7 mouse cellular contexts compared by ENCODE assay signal in the genomic region with DNA sequence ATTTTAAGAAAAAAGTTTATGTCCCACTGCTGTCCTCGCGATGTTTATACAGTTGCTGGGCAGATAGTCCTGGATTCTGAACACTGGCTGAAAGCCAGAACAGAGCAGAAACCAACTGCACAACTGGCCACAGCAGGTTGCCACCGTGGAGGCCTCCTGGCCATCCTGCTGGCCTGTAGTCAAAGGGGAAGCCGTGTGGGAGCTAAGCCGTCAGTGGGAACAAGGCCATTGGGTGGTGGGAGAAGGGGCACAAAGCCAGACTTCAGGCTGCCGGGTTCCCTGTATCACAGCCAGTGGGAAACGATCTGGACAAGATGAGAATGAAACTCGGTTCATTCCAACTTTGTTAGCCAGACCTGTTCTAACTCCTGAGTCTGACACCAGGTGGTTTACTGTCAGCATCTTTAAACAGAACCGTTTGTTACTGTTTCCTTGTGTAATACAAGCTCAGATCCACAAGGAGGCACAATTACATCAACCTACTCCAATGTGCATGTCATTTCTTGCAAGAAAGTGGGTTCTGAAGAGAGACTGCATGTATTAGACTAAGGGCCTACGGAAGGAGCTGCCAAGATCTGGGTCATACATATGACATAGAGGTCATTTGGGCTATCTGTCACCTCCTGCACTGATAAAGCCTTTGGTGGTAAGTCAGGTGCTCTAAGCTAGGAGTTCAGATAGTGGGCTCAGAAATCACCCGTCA. TPM values are rescaled to one million over a fixed set of nuclear protein-coding genes. Genes with fewer than 3 reads are reported as not detected.
DNase-seq lines count a peak whose midpoint lies in the region; ATAC-seq lines count a peak whose summit lies in the region.

No protein-coding gene starts in this region.

- H3K9me3 ChIP-seq in liver, embryonic 16.5 days (replicated peaks; ENCODE audit: control insufficient read depth, low read length), result no peaks in the 10 kb centered on the region

- H3K27me3 ChIP-seq in liver, embryonic 16.5 days (ENCODE audit: control insufficient read depth, insufficient read depth, low read depth, low read length), result no peaks in the 10 kb centered on the region

- H3K4me2 ChIP-seq in liver, embryonic 16.5 days (ENCODE audit: low read depth, low read length), result peak overlapping the region; percentile 34; the same call in 1 of the 2 replicates

- 46% methylated on average over 11 of the region's 11 CpGs for WGBS in liver, embryonic 16.5 days (ENCODE audit: insufficient replicate concordance)

- no peak overlapping the region for H3K4me3 ChIP-seq in liver, embryonic 16.5 days (ENCODE audit: low read depth, low read length)

- H3K27ac ChIP-seq in liver, embryonic 16.5 days (ENCODE audit: low read length), result no peak overlapping the region

- no peaks in the 10 kb centered on the region for H3K36me3 ChIP-seq in liver, embryonic 16.5 days (ENCODE audit: control insufficient read depth, insufficient read depth)

- no peak overlapping the region for H3K9ac ChIP-seq in liver, embryonic 16.5 days (ENCODE audit: low read depth, low read length)

- H3K4me1 ChIP-seq in liver, embryonic 16.5 days (ENCODE audit: control insufficient read depth, low read depth, low read length), result no peaks in the 10 kb centered on the region

- peak; percentile 30 to 73 for DNase-seq in left cerebral cortex, postnatal 14 days (ENCODE audit: low spot score in 2 of 2)
- no peak for DNase-seq in left cerebral cortex, postnatal 36 days (ENCODE audit: low spot score in 2 of 2)
- DNase-seq in ZHBTc4 (ENCODE audit: low read depth, low spot score), result peak; percentile 61
- DNase-seq in embryo, embryonic 11 days, result peak; percentile 34
- no peak for DNase-seq in spleen, postnatal 10 days (ENCODE audit: low spot score in 2 of 2)
- no peak for DNase-seq in urinary bladder, postnatal 4 days (ENCODE audit: low spot score in 2 of 2)

- intact Hi-C loops in left cerebral cortex, postnatal 14 days (cut with DNase I), result loop anchor here (2.0 to 5.0 kb wide), 3 partner anchors 61 to 231 kb away; no protein-coding TSS in a partner anchor
- intact Hi-C loops in left cerebral cortex, postnatal 36 days (cut with DNase I), result loop anchor here (5.0 to 10.0 kb wide), 4 partner anchors 61 to 516 kb away; no protein-coding TSS in a partner anchor

- ATAC-seq in liver, embryonic 16.5 days (ENCODE audit: low read depth), result no peak

RNA-seq across cellular contexts. Expression of a gene that starts 19.7 kb away (rescaled TPM):
- 1 to 10 TPM; 1.0 to 1.4 TPM for total RNA-seq in left cerebral cortex, postnatal 14 days (2021)
- total RNA-seq in left cerebral cortex, postnatal 36 days (2021), result 1 to 10 TPM; 1.4 to 2.7 TPM
- polyA plus RNA-seq in liver, embryonic 16.5 days (2015; fragmentation: Nextera tagmentation; extraction: Ambion mirVana), result 0.04 and 0.06 TPM in 2 replicates

RNA-seq across cellular contexts. Expression of a gene that starts 52.5 kb away (rescaled TPM):
- 1,000 to 10,000 TPM; 1,580 to 1,638 TPM for total RNA-seq in left cerebral cortex, postnatal 14 days (2021)
- 1,000 to 10,000 TPM; 1,443 to 1,537 TPM for total RNA-seq in left cerebral cortex, postnatal 36 days (2021)
- polyA plus RNA-seq in liver, embryonic 16.5 days (2015; fragmentation: Nextera tagmentation; extraction: Ambion mirVana), result 0.81 and 1.7 TPM in 2 replicates

Comparison
In these comparisons a context has a peak if more than half of its experiments do, and no peak if none do; other contexts are left out.
1. DNase-seq: peak in left cerebral cortex, postnatal 14 days (2 of 2), ZHBTc4 (single experiment) and embryo, embryonic 11 days (single experiment); none in left cerebral cortex, postnatal 36 days (0 of 2), spleen, postnatal 10 days (0 of 2) and urinary bladder, postnatal 4 days (0 of 2).